Mouse (Mus musculus): ENCODE results near the gene Gpr173. TPM values are rescaled to one million over a fixed set of nuclear protein-coding genes. Genes with fewer than 3 reads are reported as not detected.

Gpr173 gene
- polyA plus RNA-seq, 1 experiment from 2014 or later, result 7.7 TPM

Other genes starting within 250 kb of the Gpr173 start
- gene Iqsec2, start 224.4 kb downstream of the Gpr173 start, polyA plus RNA-seq (2016; fragmentation: Nextera tagmentation; extraction: Ambion mirVana), result 2.4 and 3.1 TPM in 2 replicates
- gene Kdm5c, start 135.7 kb downstream of the Gpr173 start, polyA plus RNA-seq (2016; fragmentation: Nextera tagmentation; extraction: Ambion mirVana), result 58.3 and 62.0 TPM in 2 replicates
- gene Kantr, start 41.2 kb downstream of the Gpr173 start, polyA plus RNA-seq (2016; fragmentation: Nextera tagmentation; extraction: Ambion mirVana), result 21.3 and 22.2 TPM in 2 replicates
- 46.4 and 47.5 TPM in 2 replicates for gene Tspyl2, start 26.3 kb downstream of the Gpr173 start, polyA plus RNA-seq (2016; fragmentation: Nextera tagmentation; extraction: Ambion mirVana)
- gene Cldn34a, start 194.6 kb upstream of the Gpr173 start, polyA plus RNA-seq (2016; fragmentation: Nextera tagmentation; extraction: Ambion mirVana), result not detected in 2 replicates